Mouse (Mus musculus) liver, adult 2 months (tissue): Measurements from ENCODE around the gene Cuedc1. TPM values are rescaled to one million over a fixed set of nuclear protein-coding genes. Genes with fewer than 3 reads are reported as not detected.
A peak's percentile ranks its signal among the peaks of the same experiment; 100 is the strongest.
"Not testable (repeated sequence)": the region's sequence is repeated elsewhere in the genome, so short reads cannot be mapped to it uniquely, and the experiment has no call there.

Source experiments
- DNase-seq: peaks from one replicate; pipeline ENCODE4 v3.0.0-alpha.2; 2011; ENCODE audit warnings: low read depth, low spot score; ENCODE audit errors: extremely low read depth
- H3K27ac ChIP-seq: fragments of 200-500 bp; replicated peaks from 2 replicates; pipeline ENCODE4 v1.5.1; 2012; ENCODE audit warnings: low read depth, mild to moderate bottlenecking, control low read depth, inconsistent platforms, low read length; ENCODE audit not compliant: insufficient read depth
- H3K27me3 ChIP-seq: fragments of 200-500 bp; 2 replicates; pipeline ENCODE4 v1.6.1; 2012; ENCODE audit warnings: mild to moderate bottlenecking, moderate library complexity, low read length, inconsistent platforms; ENCODE audit not compliant: control insufficient read depth, insufficient read depth
- H3K36me3 ChIP-seq: fragments of 200-500 bp; 2 replicates; pipeline ENCODE4 v1.6.1; 2012; ENCODE audit warnings: low read length, inconsistent platforms; ENCODE audit not compliant: control insufficient read depth, insufficient read depth
- H3K4me1 ChIP-seq: fragments of 200-500 bp; 2 replicates; pipeline ENCODE4 v1.6.1; 2011; ENCODE audit warnings: low read length; ENCODE audit not compliant: control insufficient read depth, insufficient read depth
- H3K4me3 ChIP-seq: fragments of 200-500 bp; 2 replicates; pipeline ENCODE4 v1.5.1; 2011; ENCODE audit warnings: low read depth, mild to moderate bottlenecking, control low read depth, low read length, moderate library complexity; ENCODE audit not compliant: insufficient read depth
- H3K79me2 ChIP-seq: fragments of 200-500 bp; 2 replicates; pipeline ENCODE4 v1.6.1; 2012; ENCODE audit warnings: inconsistent platforms, mild to moderate bottlenecking, low read length, moderate library complexity; ENCODE audit not compliant: control insufficient read depth, insufficient read depth
- H3K9ac ChIP-seq: fragments of 200-500 bp; 2 replicates; pipeline ENCODE4 v1.6.1; 2012; ENCODE audit warnings: low read depth, mild to moderate bottlenecking, control low read depth, inconsistent platforms, low read length
- CTCF ChIP-seq: fragments of 200-500 bp; IDR thresholded peaks from 2 replicates; pipeline ENCODE4 v1.5.1; 2011; ENCODE audit warnings: low read depth, low read length, control low read depth
- POLR2A ChIP-seq: fragments of 200-500 bp; IDR thresholded peaks from 2 replicates; pipeline ENCODE4 v1.6.1; 2011; ENCODE audit warnings: low read length, control low read depth; ENCODE audit not compliant: insufficient read depth; ENCODE audit errors: extremely low read depth
- WGBS: fragments of 180-500 bp; shearing (Covaris S2); methylation state at CpG from one replicate; pipeline ENCODE4 v1.1.7; 2018; 5-methylcytosine and 5-hydroxymethylcytosine counted together
- polyA plus RNA-seq: library from polyadenylated mRNA; depleted of rRNA; stranded (reverse); fragments of >200 nt; gene quantifications from 2 replicates; pipeline ENCODE4 v1.2.3, GENCODE M21; 2012
- total RNA-seq: library from RNA; depleted of rRNA; stranded (reverse); fragments of >200 nt; gene quantifications from 2 replicates; pipeline ENCODE4 v1.2.3, GENCODE M21; 2014

The Cuedc1 gene
- total and polyA plus RNA-seq, 2 experiments, result 1.5 to 1.7 TPM

DNA sequence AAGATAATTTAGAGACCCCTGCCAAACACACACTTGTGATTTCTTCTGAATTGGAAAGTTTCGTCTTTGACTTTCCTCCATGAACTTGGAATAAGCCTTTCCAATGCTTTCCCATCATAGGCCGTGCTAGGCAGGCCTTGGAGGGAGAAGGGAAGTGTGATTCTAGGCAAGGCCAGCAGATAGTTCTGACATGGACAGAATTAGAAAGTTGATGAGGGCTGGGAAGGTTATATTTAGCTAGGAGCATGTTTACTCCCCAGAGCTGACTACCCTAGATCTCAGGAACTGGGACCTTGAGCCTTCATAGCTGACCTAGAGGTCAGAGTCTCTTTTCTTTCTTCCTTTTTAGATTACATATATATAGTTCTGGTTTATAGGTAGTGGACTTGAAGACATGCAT, 103.3 kb downstream of the Cuedc1 start:
- no peak for DNase-seq
- no peak overlapping the region for H3K9ac ChIP-seq
- WGBS, result 61% methylated on average over 2 of the region's 2 CpGs
- TF ChIP-seq POLR2A (no peak), CTCF (no peak)
- H3K36me3 ChIP-seq, result no peaks in the 10 kb centered on the region
- H3K27me3 ChIP-seq, result no peaks in the 10 kb centered on the region
- H3K4me1 ChIP-seq, result peaks cover 7% of the 10 kb centered on the region
- peaks cover 8% of the 10 kb centered on the region; the same call in 1 of the 2 replicates for H3K79me2 ChIP-seq
- H3K27ac ChIP-seq, result no peak overlapping the region
- no peak overlapping the region for H3K4me3 ChIP-seq

DNA sequence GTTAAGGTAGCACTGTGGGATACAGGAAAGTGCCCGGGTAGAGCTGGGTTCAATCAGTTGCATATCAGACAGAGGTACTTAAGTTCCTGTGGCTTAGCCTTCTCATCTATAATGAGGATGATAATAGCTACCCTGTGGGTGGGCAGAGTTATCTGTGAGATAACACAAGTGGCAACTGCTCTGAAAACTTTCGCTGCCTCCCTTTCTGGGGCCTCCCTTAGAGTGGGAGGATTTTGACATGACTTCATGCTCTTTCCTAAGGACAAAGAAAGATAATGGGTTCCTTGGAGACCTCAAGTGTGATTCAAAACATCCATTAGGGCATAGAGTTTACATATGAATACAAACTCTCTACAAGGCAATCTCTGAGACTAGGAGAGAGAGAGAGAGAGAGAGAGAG, 104.2 kb downstream of the Cuedc1 start:
- H3K9ac ChIP-seq, result no peak overlapping the region
- no peak overlapping the region for H3K27ac ChIP-seq
- 64% methylated on average over 2 of the region's 2 CpGs for WGBS
- no peaks in the 10 kb centered on the region for H3K27me3 ChIP-seq
- TF ChIP-seq CTCF (no peak), POLR2A (no peak)
- no peak overlapping the region for H3K4me3 ChIP-seq
- peaks cover 8% of the 10 kb centered on the region; the same call in 1 of the 2 replicates for H3K79me2 ChIP-seq
- no peak for DNase-seq
- no peaks in the 10 kb centered on the region for H3K36me3 ChIP-seq
- H3K4me1 ChIP-seq, result peaks cover 7% of the 10 kb centered on the region

DNA sequence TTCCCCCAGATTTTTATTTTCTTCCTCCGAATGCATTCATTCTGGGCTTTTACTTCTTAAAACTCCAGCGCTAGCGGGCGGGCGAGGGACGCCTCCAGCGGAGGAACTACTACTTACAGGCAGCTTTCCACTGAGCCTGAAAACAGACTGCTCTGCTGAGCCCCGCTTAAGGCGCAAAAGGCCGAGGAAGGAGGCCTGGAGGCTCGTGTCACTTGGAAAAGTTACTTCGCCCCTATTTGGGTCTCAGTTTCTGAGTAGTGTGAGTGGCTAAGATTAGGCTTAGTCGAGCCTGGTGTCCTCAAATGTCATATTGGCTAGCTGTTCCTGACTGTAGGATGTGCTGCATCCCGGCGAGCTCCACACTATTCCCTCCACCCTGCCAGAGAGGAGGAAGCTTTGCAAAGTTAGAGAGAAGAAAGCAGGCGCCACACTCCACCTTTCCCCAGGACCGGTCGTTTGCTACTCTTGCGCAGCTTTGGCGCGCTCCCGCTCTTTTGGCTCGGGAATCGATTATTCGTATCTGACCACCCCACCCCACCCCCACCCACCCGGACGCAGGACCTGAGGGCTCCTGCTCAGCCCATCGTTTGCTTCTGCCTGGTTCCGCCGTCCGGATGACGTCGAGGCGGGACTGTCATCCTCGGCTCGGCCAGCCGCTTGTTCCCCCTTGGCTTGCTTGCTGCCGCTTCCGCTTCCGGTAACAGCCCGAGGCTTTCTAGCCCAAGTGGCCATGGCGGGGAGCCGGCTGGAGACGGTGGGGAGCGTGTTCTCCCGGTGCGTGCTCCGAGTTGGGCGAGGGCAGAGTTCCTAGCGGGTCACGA, 106.1 kb downstream of the Cuedc1 start, which contains the start of gene Mrps23:
Gene Mrps23 (plus strand): TSS at position 677 of the 821 bp plus-strand sequence.
- peak within 1 kb of the TSS; percentile 60 for H3K27ac ChIP-seq
- peaks cover 8% of the 10 kb centered on the region; the same call in 1 of the 2 replicates for H3K79me2 ChIP-seq
- H3K27me3 ChIP-seq, result no peaks in the 10 kb centered on the region
- WGBS, result under 1% methylated on average over 51 of the region's 51 CpGs
- H3K4me1 ChIP-seq, result peaks cover 7% of the 10 kb centered on the region
- H3K9ac ChIP-seq, result peak within 1 kb of the TSS; percentile 72
- no peaks in the 10 kb centered on the region for H3K36me3 ChIP-seq
- DNase-seq, result peak; percentile 89
- TF ChIP-seq CTCF, result peak; percentile 54
- peak; percentile 78 for TF ChIP-seq POLR2A
- H3K4me3 ChIP-seq, result peak within 1 kb of the TSS; percentile 71

GRCm38 (mm10) chr11:88204593-88205368, 106.9 kb downstream of the Cuedc1 start:
- H3K36me3 ChIP-seq, result peaks cover 3% of the 10 kb centered on the region; the same call in 1 of the 2 replicates
- H3K27ac ChIP-seq, result peak overlapping the region; percentile 38
- H3K4me3 ChIP-seq, result peak overlapping the region; percentile 71
- DNase-seq, result peak; percentile 23
- H3K79me2 ChIP-seq, result peaks cover 8% of the 10 kb centered on the region; the same call in 1 of the 2 replicates
- H3K9ac ChIP-seq, result peak overlapping the region; percentile 72
- WGBS, result 26% methylated on average over 30 of the region's 30 CpGs
- H3K4me1 ChIP-seq, result peaks cover 7% of the 10 kb centered on the region
- TF ChIP-seq POLR2A (no peak), CTCF (no peak)
- no peaks in the 10 kb centered on the region for H3K27me3 ChIP-seq

DNA sequence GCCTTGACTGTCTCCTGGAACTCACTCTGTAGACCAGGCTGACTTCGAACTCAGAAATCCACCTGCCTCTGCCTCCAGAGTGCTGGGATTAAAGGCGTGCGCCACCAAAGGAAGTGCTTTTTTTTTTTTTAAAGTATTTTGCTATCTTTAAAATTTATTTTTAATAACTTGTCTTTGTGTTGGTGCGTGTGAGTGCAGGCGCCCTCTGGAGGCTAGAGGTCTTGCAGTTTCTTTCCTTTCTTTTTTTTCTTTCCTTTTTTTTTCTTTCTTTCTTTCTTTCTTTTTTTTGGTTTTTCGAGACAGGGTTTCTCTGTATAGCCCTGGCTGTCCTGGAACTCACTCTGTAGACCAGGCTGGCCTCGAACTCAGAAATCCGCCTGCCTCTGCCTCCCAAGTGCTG, 108.7 kb downstream of the Cuedc1 start:
- H3K36me3 ChIP-seq, H3K9ac ChIP-seq, H3K4me3 ChIP-seq, H3K27me3 ChIP-seq, H3K4me1 ChIP-seq, DNase-seq, H3K79me2 ChIP-seq, H3K27ac ChIP-seq: not testable (repeated sequence)
- WGBS, result 76% methylated on average over 8 of the region's 8 CpGs
- peak; percentile 34; the same call in 1 of the 2 replicates for TF ChIP-seq CTCF
